Mouse (Mus musculus) small intestine, adult 2 months (tissue): ENCODE data around the gene BC016579.

ENCODE experiments used
- CTCF ChIP-seq: fragments of 200-500 bp; IDR thresholded peaks from 2 replicates; pipeline ENCODE4 v1.5.1; 2012; ENCODE audit warnings: low read depth, mild to moderate bottlenecking, control low read depth, inconsistent platforms, low read length, moderate library complexity, mixed read lengths; ENCODE audit not compliant: insufficient replicate concordance, insufficient read length; ENCODE audit errors: extremely low read depth
- POLR2A ChIP-seq: fragments of 200-500 bp; IDR thresholded peaks from 2 replicates; pipeline ENCODE4 v1.6.1; 2012; ENCODE audit warnings: low read depth, mild to moderate bottlenecking, control low read depth, inconsistent platforms, low read length, moderate library complexity

DNA sequence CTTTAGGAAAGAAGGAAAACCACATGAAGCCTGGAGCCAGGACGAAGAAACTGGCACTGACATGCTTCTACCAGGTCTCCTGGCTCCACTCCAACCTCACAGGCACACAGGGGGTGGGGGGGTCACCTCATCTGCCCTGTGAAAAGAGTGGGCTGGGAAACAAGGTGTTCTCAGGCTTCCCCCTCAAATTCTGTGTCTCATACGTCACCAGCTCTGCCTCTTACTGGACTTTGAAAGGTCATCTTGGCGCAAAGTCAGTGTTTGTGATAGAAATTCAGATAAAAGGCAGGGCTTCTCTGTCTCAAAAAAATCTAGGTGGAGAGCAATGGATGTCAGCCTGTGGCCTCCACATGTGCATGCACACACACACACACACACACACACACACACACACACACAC lies 12.6 kb downstream of the BC016579 start:
- TF ChIP-seq CTCF (no peak), POLR2A (no peak)
